Mouse (Mus musculus): ENCODE measurements around the gene Rassf10. TPM values are rescaled to one million over a fixed set of nuclear protein-coding genes. Genes with fewer than 3 reads are reported as not detected.
A peak's percentile ranks its signal among the peaks of the same experiment; 100 is the strongest.

Rassf10 gene
- polyA plus RNA-seq (2015; fragmentation: Nextera tagmentation; extraction: Ambion mirVana) = 0.12 and 0.13 TPM in 2 replicates

DNA sequence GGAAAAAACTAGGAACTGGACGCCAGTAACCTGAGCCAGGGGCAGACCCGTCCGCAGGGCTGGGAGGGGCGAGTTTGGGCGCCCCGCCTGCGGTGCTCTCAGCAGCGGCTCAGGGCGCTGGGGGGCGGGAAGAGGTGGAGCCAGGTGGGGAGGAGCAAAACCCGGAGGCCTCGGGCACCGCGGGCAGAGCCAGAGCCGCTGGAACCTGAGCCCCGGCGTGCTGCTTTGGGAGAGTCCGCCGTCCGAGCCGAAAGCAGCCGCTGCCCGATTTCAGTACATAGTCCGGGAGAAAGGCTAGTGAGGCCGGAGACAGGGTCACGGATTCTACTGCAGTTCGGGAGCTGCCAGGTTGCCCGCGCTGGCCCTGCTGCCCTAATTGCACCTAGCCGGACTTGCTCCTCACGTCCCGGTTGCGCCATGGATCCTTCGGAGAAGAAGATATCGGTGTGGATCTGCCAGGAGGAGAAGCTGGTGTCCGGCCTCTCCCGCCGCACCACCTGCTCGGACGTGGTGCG is at the start of gene Rassf10:
Gene Rassf10 (plus strand): TSS at position 186 of the 515 bp plus-strand sequence.
- no peak for TF ChIP-seq EP300 (IDR thresholded peaks at IDR 0.05; ENCODE audit: low read depth)
- no peak for TF ChIP-seq CTCF (IDR thresholded peaks at IDR 0.05; ENCODE audit: low read depth)
- ATAC-seq (peak; percentile 90), DNase-seq (peak; percentile 79)
- Histone ChIP-seq H3K36me3 (replicated peaks; ENCODE audit: insufficient read depth, low read length) (no peaks in the 10 kb centered on the region), H3K4me3 (ENCODE audit: low read depth, low read length) (peak within 1 kb of the TSS; percentile 37), H3K4me2 (ENCODE audit: low read depth, low read length) (peak within 1 kb of the TSS; percentile 67), H3K4me1 (ENCODE audit: insufficient read depth) (peaks cover 9% of the 10 kb centered on the region), H3K9me3 (ENCODE audit: low read length) (no peaks in the 10 kb centered on the region), H3K27ac (ENCODE audit: low read depth) (no peak within 1 kb of the TSS), H3K27me3 (ENCODE audit: insufficient read depth, low read length) (peaks cover 41% of the 10 kb centered on the region), H3K9ac (replicated peaks) (no peak within 1 kb of the TSS)
- 5% methylated on average over 37 of the region's 41 CpGs for WGBS (ENCODE audit: insufficient replicate concordance)

GRCm38 (mm10) chr7:112906848-112907247 is 46.9 kb upstream of the Rassf10 start:
- H3K36me3 ChIP-seq (replicated peaks; ENCODE audit: insufficient read depth, low read length) = peaks cover 6% of the 10 kb centered on the region; the same call in 1 of the 2 replicates
- no peak overlapping the region for H3K4me2 ChIP-seq (ENCODE audit: low read depth, low read length)
- TF ChIP-seq CTCF (IDR thresholded peaks at IDR 0.05; ENCODE audit: low read depth) (no peak), EP300 (IDR thresholded peaks at IDR 0.05; ENCODE audit: low read depth) (no peak)
- no peak overlapping the region for H3K27ac ChIP-seq (ENCODE audit: low read depth)
- 68% methylated on average over 5 of the region's 5 CpGs for WGBS (ENCODE audit: insufficient replicate concordance)
- no peaks in the 10 kb centered on the region for H3K27me3 ChIP-seq (ENCODE audit: insufficient read depth, low read length)
- DNase-seq = no peak
- no peaks in the 10 kb centered on the region for H3K4me1 ChIP-seq (ENCODE audit: insufficient read depth)
- ATAC-seq = no peak
- H3K4me3 ChIP-seq (ENCODE audit: low read depth, low read length) = no peak overlapping the region
- no peaks in the 10 kb centered on the region for H3K9me3 ChIP-seq (ENCODE audit: low read length)
- H3K9ac ChIP-seq (replicated peaks) = no peak overlapping the region

- Histone ChIP-seq H3K4me1 (ENCODE audit: insufficient read depth) (no peaks in the 10 kb centered on the region), H3K27ac (ENCODE audit: low read depth) (no peak overlapping the region), H3K4me2 (ENCODE audit: low read depth, low read length) (no peak overlapping the region), H3K4me3 (ENCODE audit: low read depth, low read length) (no peak overlapping the region), H3K27me3 (ENCODE audit: insufficient read depth, low read length) (no peaks in the 10 kb centered on the region), H3K9ac (replicated peaks) (no peak overlapping the region), H3K9me3 (ENCODE audit: low read length) (no peaks in the 10 kb centered on the region), H3K36me3 (replicated peaks; ENCODE audit: insufficient read depth, low read length) (peaks cover 6% of the 10 kb centered on the region; the same call in 1 of the 2 replicates)
- TF ChIP-seq CTCF (IDR thresholded peaks at IDR 0.05; ENCODE audit: low read depth) (no peak), EP300 (IDR thresholded peaks at IDR 0.05; ENCODE audit: low read depth) (no peak)
- DNase-seq = no peak
- WGBS (ENCODE audit: insufficient replicate concordance) = 69% methylated on average over 2 of the region's 2 CpGs
- ATAC-seq = no peak
Observed at GRCm38 (mm10) chr7:112907468-112907867, 46.3 kb upstream of the Rassf10 start.

- no peak overlapping the region for H3K4me3 ChIP-seq (ENCODE audit: low read depth, low read length)
- 76% methylated on average over 10 of the region's 10 CpGs for WGBS (ENCODE audit: insufficient replicate concordance)
- H3K9me3 ChIP-seq (ENCODE audit: low read length) = no peaks in the 10 kb centered on the region
- ATAC-seq (no peak), DNase-seq (no peak)
- H3K27ac ChIP-seq (ENCODE audit: low read depth) = no peak overlapping the region
- no peak for TF ChIP-seq EP300 (IDR thresholded peaks at IDR 0.05; ENCODE audit: low read depth)
- TF ChIP-seq CTCF (IDR thresholded peaks at IDR 0.05; ENCODE audit: low read depth) = no peak
- peaks cover 6% of the 10 kb centered on the region; the same call in 1 of the 2 replicates for H3K36me3 ChIP-seq (replicated peaks; ENCODE audit: insufficient read depth, low read length)
- H3K4me2 ChIP-seq (ENCODE audit: low read depth, low read length) = no peak overlapping the region
- no peak overlapping the region for H3K9ac ChIP-seq (replicated peaks)
- H3K27me3 ChIP-seq (ENCODE audit: insufficient read depth, low read length) = no peaks in the 10 kb centered on the region
- no peaks in the 10 kb centered on the region for H3K4me1 ChIP-seq (ENCODE audit: insufficient read depth)
Observed at GRCm38 (mm10) chr7:112909164-112909563, 44.6 kb upstream of the Rassf10 start.

GRCm38 (mm10) chr7:112912969-112913368 is 40.8 kb upstream of the Rassf10 start:
- no peak overlapping the region for H3K4me2 ChIP-seq (ENCODE audit: low read depth, low read length)

GRCm38 (mm10) chr7:112915571-112915970 is 38.2 kb upstream of the Rassf10 start:
- no peaks in the 10 kb centered on the region for H3K36me3 ChIP-seq (replicated peaks; ENCODE audit: insufficient read depth, low read length)
- H3K27me3 ChIP-seq (ENCODE audit: insufficient read depth, low read length) = 0 out of 2 replicates have a peak, but pooled peaks cover 3% of the 10 kb centered on the region
- H3K9ac ChIP-seq (replicated peaks) = no peak overlapping the region
- H3K4me3 ChIP-seq (ENCODE audit: low read depth, low read length) = no peak overlapping the region
- no peaks in the 10 kb centered on the region for H3K9me3 ChIP-seq (ENCODE audit: low read length)
- 76% methylated on average over 4 of the region's 4 CpGs for WGBS (ENCODE audit: insufficient replicate concordance)
- ATAC-seq = no peak
- TF ChIP-seq EP300 (IDR thresholded peaks at IDR 0.05; ENCODE audit: low read depth) = no peak
- H3K4me1 ChIP-seq (ENCODE audit: insufficient read depth) = no peaks in the 10 kb centered on the region
- no peak overlapping the region for H3K27ac ChIP-seq (ENCODE audit: low read depth)
- DNase-seq = no peak
- no peak overlapping the region for H3K4me2 ChIP-seq (ENCODE audit: low read depth, low read length)

More at GRCm38 (mm10) chr7:112912969-112913368, 40.8 kb upstream of the Rassf10 start:
- ATAC-seq (no peak), DNase-seq (no peak)
- TF ChIP-seq CTCF (IDR thresholded peaks at IDR 0.05; ENCODE audit: low read depth) (no peak), EP300 (IDR thresholded peaks at IDR 0.05; ENCODE audit: low read depth) (no peak)
- WGBS (ENCODE audit: insufficient replicate concordance) = 63% methylated on average over 3 of the region's 3 CpGs
- Histone ChIP-seq H3K4me3 (ENCODE audit: low read depth, low read length) (no peak overlapping the region), H3K9me3 (ENCODE audit: low read length) (no peaks in the 10 kb centered on the region), H3K27me3 (ENCODE audit: insufficient read depth, low read length) (no peaks in the 10 kb centered on the region), H3K27ac (ENCODE audit: low read depth) (no peak overlapping the region), H3K4me1 (ENCODE audit: insufficient read depth) (no peaks in the 10 kb centered on the region), H3K9ac (replicated peaks) (no peak overlapping the region), H3K36me3 (replicated peaks; ENCODE audit: insufficient read depth, low read length) (no peaks in the 10 kb centered on the region)
